Comparison of ENCODE assay signal across 15 mouse cellular contexts in the genomic region with DNA sequence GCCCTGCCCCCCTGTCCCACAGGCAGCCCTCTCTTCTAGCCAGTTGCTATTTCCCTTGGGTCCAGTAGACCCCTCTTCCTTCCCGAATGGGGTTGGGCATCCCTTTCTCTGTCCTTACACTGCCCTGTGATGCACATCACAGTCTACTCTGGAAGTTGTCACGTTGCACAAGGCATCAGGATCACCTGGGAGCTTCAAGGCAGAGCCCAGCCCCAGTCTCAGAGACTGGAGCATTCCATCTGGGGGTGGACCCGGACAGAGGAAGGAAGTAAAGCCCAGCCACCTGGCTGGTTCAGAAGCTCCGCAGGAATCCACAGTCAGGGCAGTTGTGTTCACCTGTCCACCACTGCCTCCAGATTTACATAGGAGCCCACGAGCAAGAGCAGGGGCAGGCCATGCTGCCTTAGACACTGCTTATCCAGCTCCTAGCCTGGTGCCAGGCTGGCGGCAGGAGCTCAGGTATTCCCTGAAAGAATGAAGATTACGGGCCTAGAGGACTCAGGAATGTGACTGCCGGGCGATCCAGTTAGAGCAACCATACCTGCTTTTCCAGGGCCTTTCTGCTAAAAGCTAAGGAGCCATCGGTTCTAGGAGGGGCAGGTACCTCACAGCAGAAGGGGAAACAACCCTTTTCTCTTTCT. TPM values are rescaled to one million over a fixed set of nuclear protein-coding genes. Genes with fewer than 3 reads are reported as not detected.
"Had no signal": no experiment of that assay in that cellular context is flagged by ENCODE, and none has a peak within 500 bp of the region (broad histone marks: within the 10 kb centered on the region; RNA-seq: fewer than 3 reads in every experiment).

No protein-coding gene starts in this region.

- H3K27me3 ChIP-seq: midbrain, embryonic 12.5 days had no signal

- H3K4me2 ChIP-seq: lung, embryonic 14.5 days; midbrain, embryonic 12.5 days had no signal

- H3K9me3 ChIP-seq: midbrain, embryonic 12.5 days had no signal

- H3K27ac ChIP-seq: left cerebral cortex, adult 2 months; liver, embryonic 14.5 days; midbrain, embryonic 12.5 days had no signal

- ATAC-seq: intestine, postnatal 0 days had no signal

- H3K4me3 ChIP-seq: left cerebral cortex, adult 2 months; midbrain, embryonic 12.5 days had no signal

- H3K9ac ChIP-seq: liver, embryonic 14.5 days; lung, embryonic 14.5 days; midbrain, embryonic 12.5 days had no signal

- DNase-seq: kidney, adult 8-10 months; kidney, postnatal 25 days; lung, embryonic 14.5 days; right cerebral cortex, postnatal 25 days; thymus, adult 18-20 months; thymus, postnatal 14 days had no signal

RNA-seq across cellular contexts. Expression of a gene that starts 6.4 kb away (rescaled TPM):
- total RNA-seq: liver, adult 2 months; megakaryocyte-erythroid progenitor cell, adult 5-6 weeks; midbrain, postnatal 0 days had no signal
- polyA plus RNA-seq: liver, adult 2 months; midbrain, embryonic 12.5 days; neural tube, embryonic 14.5 days; small intestine, adult 2 months had no signal

RNA-seq across cellular contexts. Expression of a gene that starts 43.2 kb away (rescaled TPM):
- total RNA-seq: megakaryocyte-erythroid progenitor cell, adult 5-6 weeks; midbrain, postnatal 0 days had no signal
- polyA plus RNA-seq: liver, adult 2 months; midbrain, embryonic 12.5 days; midbrain, postnatal 0 days; neural tube, embryonic 14.5 days had no signal
